Mouse (Mus musculus) liver, embryonic 15.5 days (tissue): ENCODE data around the gene Dagla. TPM values are rescaled to one million over a fixed set of nuclear protein-coding genes. Genes with fewer than 3 reads are reported as not detected.
A peak's percentile ranks its signal among the peaks of the same experiment; 100 is the strongest.

Source experiments
- ATAC-seq: fragments of 200-750 bp; cut with Nextera tagmentation; 2 replicates; pipeline ENCODE4 v1.8.0; 2017; ENCODE audit warnings: moderate number of reproducible peaks, mild to moderate bottlenecking, moderate library complexity; ENCODE audit not compliant: insufficient read depth
- H3K27ac ChIP-seq: fragments of 300-500 bp; sonication (generic); replicated peaks from 2 replicates; pipeline ENCODE4 v1.5.1; 2015; ENCODE audit warnings: mild to moderate bottlenecking, inconsistent platforms
- H3K27me3 ChIP-seq: fragments of 300-500 bp; sonication (generic); 2 replicates; pipeline ENCODE4 v1.6.1; 2015; ENCODE audit warnings: mild to moderate bottlenecking, inconsistent platforms
- H3K36me3 ChIP-seq: fragments of 300-500 bp; sonication (generic); replicated peaks from 2 replicates; pipeline ENCODE4 v1.6.1; 2015; ENCODE audit warnings: moderate library complexity, mild to moderate bottlenecking, inconsistent platforms
- H3K4me1 ChIP-seq: fragments of 300-500 bp; sonication (generic); replicated peaks from 2 replicates; pipeline ENCODE4 v1.6.1; 2015; ENCODE audit warnings: inconsistent platforms
- H3K4me2 ChIP-seq: fragments of 300-500 bp; sonication (generic); 2 replicates; pipeline ENCODE4 v1.6.1; 2015; ENCODE audit warnings: moderate library complexity, mild to moderate bottlenecking, inconsistent platforms
- H3K4me3 ChIP-seq: fragments of 300-500 bp; sonication (generic); replicated peaks from 2 replicates; pipeline ENCODE4 v1.5.1; 2015; ENCODE audit warnings: mild to moderate bottlenecking, inconsistent platforms
- H3K9ac ChIP-seq: fragments of 300-500 bp; sonication (generic); 2 replicates; pipeline ENCODE4 v1.6.1; 2015; ENCODE audit warnings: moderate library complexity, mild to moderate bottlenecking, inconsistent platforms
- H3K9me3 ChIP-seq: fragments of 300-500 bp; sonication (generic); replicated peaks from 2 replicates; pipeline ENCODE4 v1.6.1; 2016; ENCODE audit warnings: inconsistent platforms
- WGBS: fragments of 180-500 bp; shearing (Covaris S2); methylation state at CpG from one replicate; pipeline ENCODE4 v1.1.7; 2015; ENCODE audit warnings: mixed read lengths; ENCODE audit not compliant: insufficient replicate concordance; 5-methylcytosine and 5-hydroxymethylcytosine counted together
- polyA plus RNA-seq: library from polyadenylated mRNA; unstranded; fragments of >200 nt; fragmentation: Nextera tagmentation; extraction: Ambion mirVana; gene quantifications from 2 replicates; pipeline ENCODE4 v1.2.1, GENCODE M21; 2015

The Dagla gene
- polyA plus RNA-seq, 1 experiment from 2014 or later = 0.22 TPM

- H3K36me3 ChIP-seq = no peaks in the 10 kb centered on the region
- H3K27me3 ChIP-seq = no peaks in the 10 kb centered on the region
- H3K27ac ChIP-seq = no peak overlapping the region
- peak; percentile 20; the same call in 1 of the 2 replicates for ATAC-seq
- WGBS = 59% methylated on average over 6 of the region's 6 CpGs
- H3K9me3 ChIP-seq = no peaks in the 10 kb centered on the region
- peaks cover 6% of the 10 kb centered on the region; the same call in 1 of the 2 replicates for H3K4me1 ChIP-seq
- no peak overlapping the region for H3K9ac ChIP-seq
- H3K4me3 ChIP-seq = no peak overlapping the region
- H3K4me2 ChIP-seq = no peak overlapping the region
These were observed 85.1 kb downstream of the Dagla start for GRCm38 (mm10) chr19:10219593-10219992.

DNA sequence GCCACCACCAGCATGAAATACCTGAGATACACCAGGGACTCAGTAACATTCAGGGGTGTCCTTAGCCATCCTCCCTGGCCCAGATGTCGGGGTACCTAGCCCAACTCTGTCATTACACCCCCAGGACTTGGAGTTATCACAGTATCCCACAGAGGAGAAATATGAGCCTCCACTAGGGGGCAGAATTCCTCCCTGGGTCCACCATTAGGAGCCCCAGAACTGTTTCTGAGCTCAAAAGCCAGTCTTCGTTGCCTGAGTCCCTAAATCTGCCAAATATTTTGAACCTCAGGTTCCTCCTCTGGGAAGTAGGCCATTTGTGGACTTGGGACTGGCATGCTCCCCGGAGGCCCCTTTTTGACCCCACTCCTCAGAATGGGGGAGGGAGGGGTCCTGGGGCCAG, 85.6 kb downstream of the Dagla start:
- Histone ChIP-seq H3K27me3 (no peaks in the 10 kb centered on the region), H3K9me3 (no peaks in the 10 kb centered on the region), H3K36me3 (no peaks in the 10 kb centered on the region), H3K4me2 (no peak overlapping the region), H3K27ac (no peak overlapping the region), H3K9ac (no peak overlapping the region), H3K4me3 (no peak overlapping the region), H3K4me1 (peaks cover 6% of the 10 kb centered on the region; the same call in 1 of the 2 replicates)
- WGBS = 30% methylated on average over 3 of the region's 3 CpGs
- no peak for ATAC-seq

- Histone ChIP-seq H3K4me2 (no peak overlapping the region), H3K4me3 (no peak overlapping the region), H3K36me3 (peaks cover 10% of the 10 kb centered on the region; the same call in 1 of the 2 replicates), H3K9me3 (no peaks in the 10 kb centered on the region), H3K4me1 (0 out of 2 replicates have a peak, but pooled peaks cover 4% of the 10 kb centered on the region), H3K27ac (no peak overlapping the region), H3K27me3 (no peaks in the 10 kb centered on the region), H3K9ac (no peak overlapping the region)
- WGBS = 56% methylated on average over 8 of the region's 8 CpGs
- ATAC-seq = no peak
These were observed 88.6 kb downstream of the Dagla start for GRCm38 (mm10) chr19:10216101-10216500.

DNA sequence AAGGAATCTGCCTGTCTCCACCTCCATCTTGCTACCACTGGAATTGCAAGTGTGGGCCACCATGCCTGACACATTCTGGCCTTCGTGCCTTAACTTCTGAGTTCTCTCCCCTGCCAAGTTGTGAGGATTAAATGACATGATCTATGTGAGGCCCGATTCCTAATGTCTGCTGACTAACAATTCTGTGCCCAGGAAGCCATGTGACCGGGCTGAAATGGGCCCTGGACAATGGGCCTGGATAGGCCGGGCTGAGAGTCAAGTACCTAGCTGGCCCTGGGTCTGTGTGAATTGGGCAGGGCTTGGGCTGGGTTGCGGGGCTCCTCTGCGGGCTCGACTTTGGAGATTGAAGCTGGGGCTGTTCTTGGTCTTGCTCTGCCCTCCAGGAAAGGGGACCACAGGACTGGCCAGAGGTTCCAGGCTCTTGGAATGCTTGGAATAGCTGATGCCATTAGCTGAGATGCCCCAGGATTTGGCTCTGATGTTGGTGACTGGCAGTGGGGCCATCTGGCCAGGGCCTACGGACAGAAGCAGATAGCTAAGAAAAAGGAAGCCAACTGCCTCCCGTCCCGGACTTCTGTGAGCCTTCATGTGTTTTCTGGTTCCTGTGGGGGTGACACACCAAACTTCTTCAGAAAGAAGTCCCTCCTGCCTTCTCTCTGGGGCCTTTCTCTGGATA, 90.7 kb downstream of the Dagla start:
- Histone ChIP-seq H3K9me3 (no peaks in the 10 kb centered on the region), H3K27ac (no peak overlapping the region), H3K4me1 (peaks cover 12% of the 10 kb centered on the region; the same call in 1 of the 2 replicates), H3K27me3 (no peaks in the 10 kb centered on the region), H3K9ac (no peak overlapping the region), H3K4me2 (no peak overlapping the region), H3K36me3 (peaks cover 29% of the 10 kb centered on the region), H3K4me3 (no peak overlapping the region)
- no peak for ATAC-seq
- 71% methylated on average over 10 of the region's 10 CpGs for WGBS

GRCm38 (mm10) chr19:10210885-10211284, 93.8 kb downstream of the Dagla start:
- no peak overlapping the region for H3K27ac ChIP-seq
- H3K36me3 ChIP-seq = peaks cover 59% of the 10 kb centered on the region
- H3K4me3 ChIP-seq = no peak overlapping the region
- WGBS = 45% methylated on average over 4 of the region's 4 CpGs
- H3K4me2 ChIP-seq = no peak overlapping the region
- peaks cover 12% of the 10 kb centered on the region; the same call in 1 of the 2 replicates for H3K4me1 ChIP-seq
- no peaks in the 10 kb centered on the region for H3K27me3 ChIP-seq
- H3K9me3 ChIP-seq = no peaks in the 10 kb centered on the region
- H3K9ac ChIP-seq = no peak overlapping the region
- ATAC-seq = no peak

GRCm38 (mm10) chr19:10208851-10209250, 95.8 kb downstream of the Dagla start:
- Histone ChIP-seq H3K4me2 (no peak overlapping the region), H3K27ac (no peak overlapping the region), H3K9me3 (no peaks in the 10 kb centered on the region), H3K4me3 (no peak overlapping the region), H3K4me1 (peaks cover 24% of the 10 kb centered on the region), H3K9ac (no peak overlapping the region), H3K36me3 (peaks cover 62% of the 10 kb centered on the region), H3K27me3 (no peaks in the 10 kb centered on the region)
- no peak for ATAC-seq
- WGBS = 65% methylated on average over 3 of the region's 3 CpGs

GRCm38 (mm10) chr19:10205051-10205450, 99.6 kb downstream of the Dagla start:
- peaks cover 42% of the 10 kb centered on the region for H3K4me1 ChIP-seq
- no peaks in the 10 kb centered on the region for H3K27me3 ChIP-seq
- no peak overlapping the region for H3K9ac ChIP-seq
- H3K4me3 ChIP-seq = peak overlapping the region; percentile 91
- peaks cover 66% of the 10 kb centered on the region for H3K36me3 ChIP-seq
- no peaks in the 10 kb centered on the region for H3K9me3 ChIP-seq
- ATAC-seq = no peak
- 59% methylated on average over 6 of the region's 6 CpGs for WGBS
- H3K27ac ChIP-seq = peak overlapping the region; percentile 94; the same call in 1 of the 2 replicates
- peak overlapping the region; percentile 75 for H3K4me2 ChIP-seq

- peak; percentile 31 for ATAC-seq
- peak overlapping the region; percentile 75 for H3K4me2 ChIP-seq
- H3K9ac ChIP-seq = peak overlapping the region; percentile 94
- no peaks in the 10 kb centered on the region for H3K27me3 ChIP-seq
- H3K9me3 ChIP-seq = no peaks in the 10 kb centered on the region
- H3K27ac ChIP-seq = peak overlapping the region; percentile 94
- peaks cover 46% of the 10 kb centered on the region for H3K4me1 ChIP-seq
- H3K36me3 ChIP-seq = peaks cover 66% of the 10 kb centered on the region
- under 1% methylated on average over 5 of the region's 5 CpGs for WGBS
- peak overlapping the region; percentile 91 for H3K4me3 ChIP-seq
These were observed 100.1 kb downstream of the Dagla start for GRCm38 (mm10) chr19:10204616-10205001.

DNA sequence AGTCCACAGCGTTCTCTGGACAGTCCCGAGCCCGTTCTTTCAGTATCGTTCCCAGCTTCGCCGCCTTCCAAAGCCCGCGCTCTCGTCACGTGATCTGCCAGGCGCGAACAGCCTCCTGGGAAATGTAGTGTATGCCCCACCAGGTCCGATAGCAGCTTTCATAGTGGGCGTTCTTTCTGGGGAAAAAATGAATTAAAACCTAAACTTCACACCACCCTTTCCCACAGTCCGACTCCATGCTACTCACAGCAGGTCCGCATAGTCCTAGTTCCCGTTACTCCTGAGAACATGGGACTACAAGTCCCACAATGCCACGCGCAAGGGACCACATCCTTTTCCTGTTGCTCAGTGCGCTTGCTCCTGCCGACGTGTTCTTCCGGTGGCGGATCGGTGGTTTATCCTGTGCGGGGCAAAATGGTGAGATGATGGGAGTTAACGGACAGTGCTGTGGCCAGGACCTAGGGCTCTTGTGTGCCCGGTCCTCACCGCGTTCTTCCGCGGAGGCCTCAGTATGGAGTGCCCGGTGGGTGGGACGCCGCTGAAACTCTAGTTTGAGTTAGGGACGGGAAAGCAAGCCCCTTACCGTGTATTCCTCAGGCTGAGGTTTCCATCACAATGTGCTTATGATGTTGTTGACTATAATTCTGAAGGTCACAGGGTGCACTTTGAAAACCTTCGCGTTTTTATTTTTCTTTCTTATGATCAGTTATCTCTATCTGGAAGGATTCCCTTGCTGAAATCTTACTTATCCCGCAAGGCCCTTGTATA, 100.6 kb downstream of the Dagla start, which contains the start of the genes Tmem258 and Fen1:
TSS of gene Tmem258 (plus strand) at position 167 of the 768 bp plus-strand sequence.
TSS of gene Fen1 (minus strand) at position 322 of the 768 bp plus-strand sequence.
- H3K36me3 ChIP-seq = peaks cover 66% of the 10 kb centered on the region
- under 1% methylated on average over 40 of the region's 40 CpGs for WGBS

DNA sequence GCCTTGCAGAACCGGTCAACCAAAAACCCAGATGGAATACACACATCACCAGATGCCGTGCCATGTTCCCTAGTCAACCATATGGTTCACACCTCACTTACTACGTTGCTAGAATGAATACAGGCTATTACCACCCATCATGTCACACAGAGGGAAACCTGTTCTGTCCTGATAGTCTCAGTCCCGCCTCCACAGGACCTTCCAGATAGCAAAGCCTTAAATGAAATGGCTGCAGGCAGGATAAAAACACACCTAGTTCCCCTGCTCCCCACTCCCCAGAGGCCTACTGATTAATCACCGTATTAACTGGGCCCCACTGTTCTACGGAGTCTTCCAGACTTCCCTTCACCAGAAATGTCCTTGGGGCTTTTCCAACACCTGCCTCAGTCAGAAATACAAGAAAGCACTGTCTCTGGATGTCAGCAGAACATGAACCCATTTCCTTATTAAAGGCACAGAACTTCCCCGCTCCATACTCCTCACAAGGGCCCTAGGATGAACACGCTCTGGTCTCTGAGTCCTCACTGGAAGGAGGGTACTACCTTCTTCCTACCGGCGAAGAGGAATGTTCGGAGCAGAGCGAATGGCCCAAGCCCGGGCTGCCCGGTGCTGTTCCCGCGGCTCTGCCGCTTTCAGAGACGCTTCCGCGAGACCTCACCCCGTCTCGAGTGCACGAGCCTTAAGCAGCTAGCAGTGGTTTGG, 101.4 kb downstream of the Dagla start:
- peak; percentile 77 for ATAC-seq
- no peaks in the 10 kb centered on the region for H3K27me3 ChIP-seq
- peak overlapping the region; percentile 94 for H3K9ac ChIP-seq
- peaks cover 66% of the 10 kb centered on the region for H3K36me3 ChIP-seq
- H3K27ac ChIP-seq = peak overlapping the region; percentile 94
- H3K4me3 ChIP-seq = peak overlapping the region; percentile 91
- H3K4me1 ChIP-seq = peaks cover 60% of the 10 kb centered on the region
- H3K4me2 ChIP-seq = peak overlapping the region; percentile 75
- WGBS = 1% methylated on average over 23 of the region's 23 CpGs
- H3K9me3 ChIP-seq = no peaks in the 10 kb centered on the region

More for the DNA sequence above, 100.6 kb downstream of the Dagla start, which contains the start of the genes Tmem258 and Fen1:
- peaks cover 52% of the 10 kb centered on the region for H3K4me1 ChIP-seq
- no peaks in the 10 kb centered on the region for H3K27me3 ChIP-seq
- H3K4me3 ChIP-seq = peak within 1 kb of the TSS; percentile 91
- H3K9me3 ChIP-seq = no peaks in the 10 kb centered on the region
- ATAC-seq = peak; percentile 82
- peak within 1 kb of the TSS; percentile 75 for H3K4me2 ChIP-seq
- H3K9ac ChIP-seq = peak within 1 kb of the TSS; percentile 94
- H3K27ac ChIP-seq = peak within 1 kb of the TSS; percentile 94
